Mouse (Mus musculus): Measurements from ENCODE around the gene Wdr63. TPM values are rescaled to one million over a fixed set of nuclear protein-coding genes. Genes with fewer than 3 reads are reported as not detected.

Gene Wdr63
- polyA plus RNA-seq, 1 experiment from 2014 or later, result 0.21 TPM

- Histone ChIP-seq H3K36me3 (ENCODE audit: control insufficient read depth, insufficient read depth, low read length) (peaks cover 4% of the 10 kb centered on the region; the same call in 1 of the 2 replicates), H3K9me3 (replicated peaks; ENCODE audit: control insufficient read depth, low read length) (no peaks in the 10 kb centered on the region), H3K9ac (ENCODE audit: low read depth, low read length) (no peak overlapping the region), H3K4me1 (ENCODE audit: control insufficient read depth, insufficient read depth, low read length) (peaks cover 17% of the 10 kb centered on the region), H3K27ac (ENCODE audit: low read depth, low read length) (no peak overlapping the region), H3K27me3 (ENCODE audit: control insufficient read depth, insufficient read depth, low read length) (no peaks in the 10 kb centered on the region), H3K4me3 (ENCODE audit: low read depth, low read length) (peak overlapping the region; percentile 28), H3K4me2 (peak overlapping the region; percentile 57)
- no peak for ATAC-seq (replicated peaks; ENCODE audit: insufficient number of reproducible peaks, low FRiP score, low TSS enrichment)
- 63% methylated on average over 13 of the region's 13 CpGs for WGBS (ENCODE audit: insufficient replicate concordance)
Measured at GRCm38 (mm10) chr3:145991130-145991529, 116.8 kb downstream of the Wdr63 start.

Other genes with a start within 250 kb of the Wdr63 start
- gene Bcl10, start 185.3 kb downstream of the Wdr63 start, polyA plus RNA-seq (2014; fragmentation: Nextera tagmentation; extraction: Ambion mirVana), result 45.9 and 46.4 TPM in 2 replicates
- 44.0 and 47.1 TPM in 2 replicates for gene 2410004B18Rik, start 170.1 kb downstream of the Wdr63 start, polyA plus RNA-seq (2014; fragmentation: Nextera tagmentation; extraction: Ambion mirVana)
- 5.3 and 5.8 TPM in 2 replicates for gene Syde2, start 120.3 kb downstream of the Wdr63 start, polyA plus RNA-seq (2014; fragmentation: Nextera tagmentation; extraction: Ambion mirVana)
- 0.97 and 2.4 TPM in 2 replicates for gene Mcoln3, start 9.3 kb upstream of the Wdr63 start, polyA plus RNA-seq (2014; fragmentation: Nextera tagmentation; extraction: Ambion mirVana)
- gene Mcoln2, start 41.7 kb upstream of the Wdr63 start, polyA plus RNA-seq (2014; fragmentation: Nextera tagmentation; extraction: Ambion mirVana), result 0.25 and 0.27 TPM in 2 replicates
- gene Lpar3, start 112.8 kb upstream of the Wdr63 start, polyA plus RNA-seq (2014; fragmentation: Nextera tagmentation; extraction: Ambion mirVana), result 39.9 and 49.7 TPM in 2 replicates